In genomic region chr5:36831272-36831671, GRCm38 (mm10) we compare ENCODE assay signal across 9 mouse cellular contexts. TPM values are rescaled to one million over a fixed set of nuclear protein-coding genes. Genes with fewer than 3 reads are reported as not detected.
A peak's percentile ranks its signal among the peaks of the same experiment; 100 is the strongest.
DNase-seq lines count a peak whose midpoint lies in the region.
"Had no signal": no experiment of that assay in that cellular context is flagged by ENCODE, and none has a peak within 500 bp of the region (broad histone marks: within the 10 kb centered on the region; RNA-seq: fewer than 3 reads in every experiment).

No protein-coding gene starts in this region.

- peaks cover 16% of the 10 kb centered on the region for H3K4me1 ChIP-seq in limb, embryonic 10.5 days

- DNase-seq in adrenal gland, postnatal 14 days = peak; percentile 47
- DNase-seq in adrenal gland, adult 8-10 months = no peak
- peak; percentile 8 for DNase-seq in lung, postnatal 14 days
- DNase-seq in lung, postnatal 10 days = no peak
- DNase-seq in left cerebral cortex, adult 18-20 months (ENCODE audit: low spot score in 2 of 2) = peak; percentile 51 to 56
- DNase-seq in right cerebral cortex, postnatal 10 days (ENCODE audit: low spot score in 2 of 2) = peak; percentile 63 to 79
- DNase-seq in limb, embryonic 10.5 days (ENCODE audit: low spot score) = no peak
- DNase-seq in urinary bladder, adult 18-20 months (ENCODE audit: low spot score in 2 of 2) = no peak

- WGBS in limb, embryonic 10.5 days = 63% methylated on average over 7 of the region's 7 CpGs

- H3K4me3 ChIP-seq in limb, embryonic 10.5 days = no peak overlapping the region

- H3K27me3 ChIP-seq in limb, embryonic 10.5 days (ENCODE audit: low read depth, poor library complexity, severe bottlenecking) = no peaks in the 10 kb centered on the region

- H3K9me3 ChIP-seq in limb, embryonic 10.5 days (replicated peaks) = no peaks in the 10 kb centered on the region

- H3K27ac ChIP-seq in limb, embryonic 10.5 days = no peak overlapping the region

- no peaks in the 10 kb centered on the region for H3K36me3 ChIP-seq in limb, embryonic 10.5 days

RNA-seq across cellular contexts. Expression of gene Man2b2, which starts 0.8 kb away (rescaled TPM):
- total RNA-seq in adrenal gland, postnatal 14 days (2021) = 39.1 and 41.4 TPM in 2 replicates
- 10 to 100 TPM; 63.8 to 93.3 (median 80.2) TPM for total RNA-seq in adrenal gland, adult 8-10 months (2022)
- 10 to 100 TPM; 29.6 to 30.3 TPM for total RNA-seq in left cerebral cortex, adult 18-20 months (2021)
- polyA plus RNA-seq in limb, embryonic 10.5 days (2016; fragmentation: Nextera tagmentation; extraction: Ambion mirVana) = 6.2 and 7.6 TPM in 2 replicates

RNA-seq across cellular contexts. Expression of gene Mrfap1, which starts 34.7 kb away (rescaled TPM):
- 550 and 571 TPM in 2 replicates for total RNA-seq in adrenal gland, postnatal 14 days (2021)
- total RNA-seq in adrenal gland, adult 8-10 months (2022) = 100 to 1,000 TPM; 571 to 829 (median 654) TPM
- 100 to 1,000 TPM; 430 to 460 TPM for total RNA-seq in left cerebral cortex, adult 18-20 months (2021)
- polyA plus RNA-seq in limb, embryonic 10.5 days (2016; fragmentation: Nextera tagmentation; extraction: Ambion mirVana) = 517 and 533 TPM in 2 replicates

RNA-seq across cellular contexts. Expression of gene Ppp2r2c, which starts 37.0 kb away (rescaled TPM):
- 6.5 and 8.9 TPM in 2 replicates for total RNA-seq in adrenal gland, postnatal 14 days (2021)
- 1 to 10 TPM; 5.3 to 9.0 (median 7.2) TPM for total RNA-seq in adrenal gland, adult 8-10 months (2022)
- 100 to 1,000 TPM; 444 to 453 TPM for total RNA-seq in left cerebral cortex, adult 18-20 months (2021)
- polyA plus RNA-seq in limb, embryonic 10.5 days (2016; fragmentation: Nextera tagmentation; extraction: Ambion mirVana) = 0.23 and 1.0 TPM in 2 replicates
- total RNA-seq: common myeloid progenitor, adult 5-6 weeks had no signal

Comparison
In these comparisons a context has a peak if more than half of its experiments do, and no peak if none do; other contexts are left out.
1. DNase-seq: peak in adrenal gland, postnatal 14 days (single experiment), lung, postnatal 14 days (single experiment), left cerebral cortex, adult 18-20 months (2 of 2) and right cerebral cortex, postnatal 10 days (2 of 2); none in adrenal gland, adult 8-10 months (single experiment), lung, postnatal 10 days (single experiment), limb, embryonic 10.5 days (single experiment) and urinary bladder, adult 18-20 months (0 of 2).
2. RNA of gene Ppp2r2c, which starts 37.0 kb away (total RNA-seq): 444 to 453 TPM in left cerebral cortex, adult 18-20 months; 5.3 to 9.0 TPM in adrenal gland, adult 8-10 months and 6.5 to 8.9 TPM in adrenal gland, postnatal 14 days; every median in the first group is over 10 times any median in the second.